Mouse (Mus musculus): ENCODE data around the gene Scgn. TPM values are rescaled to one million over a fixed set of nuclear protein-coding genes. Genes with fewer than 3 reads are reported as not detected.

The Scgn gene
- polyA plus RNA-seq, 1 experiment from 2014 or later, result 0.21 TPM

DNA sequence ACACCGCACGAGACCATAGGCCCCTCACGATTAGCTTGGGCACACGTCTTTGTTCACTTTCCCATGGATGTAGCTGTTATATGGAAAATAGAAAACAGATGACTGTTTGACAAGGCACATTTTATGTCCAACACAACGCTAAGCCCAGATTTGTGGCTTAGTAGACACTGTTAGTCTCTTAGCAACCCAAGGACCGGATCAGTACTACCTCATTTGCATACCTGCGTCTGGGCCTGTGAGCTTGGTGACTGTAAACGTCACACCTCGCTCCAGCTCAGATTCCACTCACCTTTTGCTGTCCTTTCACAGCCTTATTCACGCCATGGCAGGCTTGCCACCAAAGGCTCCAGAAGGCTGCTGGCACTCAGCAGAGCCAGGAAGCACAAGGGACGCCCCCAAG, 60.1 kb downstream of the Scgn start:
- 77% methylated on average over 11 of the region's 11 CpGs for WGBS
- Histone ChIP-seq H3K9me3 (replicated peaks) (peaks cover 8% of the 10 kb centered on the region), H3K27ac (replicated peaks) (no peak overlapping the region), H3K4me1 (peaks cover 5% of the 10 kb centered on the region; the same call in 1 of the 2 replicates), H3K36me3 (no peaks in the 10 kb centered on the region), H3K4me3 (no peak overlapping the region), H3K27me3 (ENCODE audit: low read depth, poor library complexity, severe bottlenecking) (no peaks in the 10 kb centered on the region)
- no peak for DNase-seq (ENCODE audit: low spot score)

DNA sequence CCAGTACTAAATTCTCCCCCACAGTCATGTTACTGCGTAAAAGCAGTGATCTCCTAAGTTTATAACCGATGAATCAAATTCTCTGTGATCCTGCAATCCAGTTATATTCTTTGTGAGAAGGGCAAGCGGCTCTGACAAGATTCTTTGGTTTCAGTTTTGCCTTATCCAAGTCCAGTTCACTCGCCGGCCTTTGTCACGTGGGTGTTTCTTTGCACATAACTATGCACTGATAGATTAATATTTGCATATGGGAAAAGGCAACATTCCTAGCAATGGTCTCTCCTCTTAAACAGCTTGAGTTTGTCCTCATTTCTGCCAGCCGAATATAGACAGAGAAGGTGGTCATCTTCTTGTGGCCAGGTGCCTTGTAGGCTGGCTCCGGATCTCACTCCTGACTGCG, 60.6 kb downstream of the Scgn start:
- 91% methylated on average over 9 of the region's 9 CpGs for WGBS
- H3K27me3 ChIP-seq (ENCODE audit: low read depth, poor library complexity, severe bottlenecking), result no peaks in the 10 kb centered on the region

DNA sequence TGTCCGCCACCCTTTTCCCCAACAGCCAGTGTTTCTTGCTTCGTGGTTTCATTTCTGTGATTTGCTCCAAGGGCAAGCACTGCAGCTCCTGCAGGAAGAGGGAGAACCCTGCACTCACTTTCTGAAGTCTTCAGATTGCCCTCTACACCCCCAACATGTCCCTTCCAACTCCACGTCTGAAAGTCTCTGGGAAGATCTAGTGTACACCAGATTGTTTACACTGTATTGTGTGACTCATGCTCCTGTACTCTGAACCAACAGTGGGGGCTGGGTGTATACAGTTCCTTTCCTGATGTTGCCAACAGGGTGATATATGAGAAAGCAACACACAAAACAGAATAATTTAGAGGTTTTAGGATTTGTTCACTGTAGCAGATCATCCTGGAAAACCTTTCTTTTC, 62.4 kb downstream of the Scgn start:
- Histone ChIP-seq H3K4me1 (peaks cover 5% of the 10 kb centered on the region; the same call in 1 of the 2 replicates), H3K36me3 (no peaks in the 10 kb centered on the region), H3K27me3 (ENCODE audit: low read depth, poor library complexity, severe bottlenecking) (no peaks in the 10 kb centered on the region), H3K9me3 (replicated peaks) (no peaks in the 10 kb centered on the region; the same call in 1 of the 2 replicates), H3K27ac (replicated peaks) (no peak overlapping the region), H3K4me3 (no peak overlapping the region)
- 67% methylated on average over 3 of the region's 3 CpGs for WGBS
- no peak for DNase-seq (ENCODE audit: low spot score)

More for the DNA sequence above, 60.6 kb downstream of the Scgn start:
- H3K4me1 ChIP-seq, result peaks cover 5% of the 10 kb centered on the region; the same call in 1 of the 2 replicates
- no peaks in the 10 kb centered on the region for H3K36me3 ChIP-seq
- no peak for DNase-seq (ENCODE audit: low spot score)
- H3K4me3 ChIP-seq, result no peak overlapping the region
- peaks cover 8% of the 10 kb centered on the region for H3K9me3 ChIP-seq (replicated peaks)
- H3K27ac ChIP-seq (replicated peaks), result no peak overlapping the region

DNA sequence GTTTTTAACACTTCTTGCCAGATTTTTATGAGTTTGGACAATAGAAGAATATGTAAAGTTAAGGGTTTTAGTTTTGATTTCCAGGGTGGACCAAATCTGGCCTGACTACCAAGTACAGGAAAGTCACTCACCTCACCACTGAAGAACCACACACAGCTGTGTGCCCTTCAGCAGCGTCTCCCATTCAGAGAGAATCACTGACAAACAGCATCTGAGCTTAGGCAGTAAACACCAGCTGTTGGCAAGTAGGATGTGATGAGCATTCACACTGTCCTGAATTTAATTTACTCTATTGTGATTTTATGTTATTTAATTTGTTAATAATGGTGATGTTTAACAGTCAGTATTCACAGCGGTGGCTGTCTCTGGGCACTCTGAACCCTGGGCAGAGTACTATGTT, 65.2 kb downstream of the Scgn start:
- no peak for DNase-seq (ENCODE audit: low spot score)
- Histone ChIP-seq H3K4me1 (peaks cover 5% of the 10 kb centered on the region; the same call in 1 of the 2 replicates), H3K27me3 (ENCODE audit: low read depth, poor library complexity, severe bottlenecking) (no peaks in the 10 kb centered on the region), H3K9me3 (replicated peaks) (no peaks in the 10 kb centered on the region), H3K4me3 (no peak overlapping the region), H3K36me3 (no peaks in the 10 kb centered on the region), H3K27ac (replicated peaks) (no peak overlapping the region)
- WGBS, result 72% methylated on average over 2 of the region's 2 CpGs

- no peaks in the 10 kb centered on the region for H3K36me3 ChIP-seq
- no peak for DNase-seq (ENCODE audit: low spot score)
- H3K27ac ChIP-seq (replicated peaks), result no peak overlapping the region
- no peaks in the 10 kb centered on the region for H3K9me3 ChIP-seq (replicated peaks)
- H3K4me1 ChIP-seq, result peaks cover 16% of the 10 kb centered on the region
- WGBS, result 83% methylated on average over 4 of the region's 4 CpGs
- H3K27me3 ChIP-seq (ENCODE audit: low read depth, poor library complexity, severe bottlenecking), result no peaks in the 10 kb centered on the region
- no peak overlapping the region for H3K4me3 ChIP-seq
These were observed 73.3 kb downstream of the Scgn start for GRCm38 (mm10) chr13:23917674-23918073.

GRCm38 (mm10) chr13:23916132-23916531, 74.9 kb downstream of the Scgn start:
- no peak overlapping the region for H3K4me3 ChIP-seq

DNA sequence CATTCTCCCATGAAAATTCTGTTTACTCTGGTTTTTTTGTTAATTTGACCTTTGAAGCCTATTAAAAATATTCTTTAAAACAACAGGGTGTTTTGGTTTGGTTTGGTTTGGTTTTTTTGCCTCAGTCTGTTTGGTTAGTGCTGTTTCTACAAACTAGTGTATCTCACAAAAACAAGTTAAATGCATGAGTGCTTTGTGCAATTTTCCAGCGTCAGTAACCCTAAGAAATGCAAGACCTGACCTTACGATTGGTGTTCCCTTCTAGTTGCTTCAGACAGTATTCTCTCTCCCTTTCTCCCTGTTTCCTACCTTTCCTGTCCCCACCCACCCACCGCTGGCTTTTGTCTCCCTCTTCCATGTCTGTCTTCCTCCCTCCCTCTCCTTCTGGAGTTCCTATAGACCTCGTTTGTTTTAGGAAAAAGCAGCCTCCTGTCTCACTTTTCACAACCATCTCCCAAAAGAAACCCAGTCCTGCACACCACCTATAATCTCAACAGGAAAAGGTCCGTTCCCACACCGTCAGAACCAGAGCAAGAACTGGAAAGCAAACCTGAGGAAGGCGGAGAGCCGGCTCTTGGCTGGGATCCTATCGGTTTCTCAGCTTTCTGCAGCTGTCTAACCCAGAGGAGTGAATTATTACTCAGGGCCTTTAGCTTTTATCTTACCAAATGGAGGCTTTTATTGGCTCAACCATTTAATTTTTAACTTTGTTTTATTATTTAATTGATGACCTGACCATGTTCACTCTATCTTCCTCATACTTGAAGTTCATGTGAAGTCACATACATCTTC, 76.4 kb downstream of the Scgn start, which contains the start of gene Slc17a4:
Gene Slc17a4, minus strand, starts transcription at position 634 of the 792 bp plus-strand sequence.
- peaks cover 17% of the 10 kb centered on the region for H3K4me1 ChIP-seq
- H3K4me3 ChIP-seq, result no peak within 1 kb of the TSS
- H3K27ac ChIP-seq (replicated peaks), result no peak within 1 kb of the TSS
- no peaks in the 10 kb centered on the region for H3K36me3 ChIP-seq
- WGBS, result 74% methylated on average over 9 of the region's 9 CpGs
- DNase-seq (ENCODE audit: low spot score), result no peak
- no peaks in the 10 kb centered on the region for H3K9me3 ChIP-seq (replicated peaks)
- no peaks in the 10 kb centered on the region for H3K27me3 ChIP-seq (ENCODE audit: low read depth, poor library complexity, severe bottlenecking)

More at GRCm38 (mm10) chr13:23916132-23916531, 74.9 kb downstream of the Scgn start:
- Histone ChIP-seq H3K27me3 (ENCODE audit: low read depth, poor library complexity, severe bottlenecking) (no peaks in the 10 kb centered on the region), H3K9me3 (replicated peaks) (no peaks in the 10 kb centered on the region), H3K4me1 (peaks cover 17% of the 10 kb centered on the region), H3K27ac (replicated peaks) (no peak overlapping the region), H3K36me3 (no peaks in the 10 kb centered on the region)
- WGBS, result 97% methylated on average over 1 of the region's 1 CpGs
- no peak for DNase-seq (ENCODE audit: low spot score)

DNA sequence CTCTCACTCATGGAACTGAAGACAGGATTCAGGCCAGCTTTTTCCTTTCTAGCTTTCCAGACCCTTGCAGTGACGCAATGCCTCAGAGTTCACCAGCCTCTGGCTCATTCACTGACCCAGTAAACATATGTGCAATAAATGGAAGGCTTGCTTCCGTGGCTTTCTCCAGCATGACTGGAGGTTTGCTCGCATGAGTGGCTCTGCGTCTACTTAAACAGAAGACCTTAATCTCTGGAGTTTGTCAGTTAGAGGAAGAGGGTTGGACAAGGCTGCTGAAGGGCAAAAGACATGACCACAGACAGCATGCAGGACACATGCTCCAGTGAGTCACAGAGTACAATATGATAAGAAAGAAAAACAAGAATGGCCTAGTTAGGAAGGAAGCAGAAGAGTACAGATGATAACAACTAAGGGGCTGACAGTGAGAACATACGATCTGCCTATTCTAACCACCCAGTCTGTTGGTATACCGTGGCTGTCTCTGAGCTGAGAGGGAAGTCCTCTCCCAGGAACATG, 77.2 kb downstream of the Scgn start:
- H3K27me3 ChIP-seq (ENCODE audit: low read depth, poor library complexity, severe bottlenecking), result no peaks in the 10 kb centered on the region
- H3K27ac ChIP-seq (replicated peaks), result no peak overlapping the region
- H3K9me3 ChIP-seq (replicated peaks), result no peaks in the 10 kb centered on the region
- peaks cover 17% of the 10 kb centered on the region for H3K4me1 ChIP-seq
- no peak overlapping the region for H3K4me3 ChIP-seq
- DNase-seq (ENCODE audit: low spot score), result no peak
- 56% methylated on average over 6 of the region's 6 CpGs for WGBS
- no peaks in the 10 kb centered on the region for H3K36me3 ChIP-seq

- Histone ChIP-seq H3K4me1 (peaks cover 17% of the 10 kb centered on the region), H3K27me3 (ENCODE audit: low read depth, poor library complexity, severe bottlenecking) (no peaks in the 10 kb centered on the region), H3K36me3 (no peaks in the 10 kb centered on the region), H3K4me3 (no peak overlapping the region), H3K27ac (replicated peaks) (no peak overlapping the region), H3K9me3 (replicated peaks) (no peaks in the 10 kb centered on the region)
- DNase-seq (ENCODE audit: low spot score), result no peak
- WGBS, result 94% methylated on average over 5 of the region's 5 CpGs
These were observed 79.7 kb downstream of the Scgn start for GRCm38 (mm10) chr13:23911335-23911734.

GRCm38 (mm10) chr13:23910121-23910520, 80.9 kb downstream of the Scgn start:
- Histone ChIP-seq H3K4me3 (no peak overlapping the region), H3K27ac (replicated peaks) (no peak overlapping the region), H3K9me3 (replicated peaks) (no peaks in the 10 kb centered on the region), H3K4me1 (peaks cover 17% of the 10 kb centered on the region), H3K27me3 (ENCODE audit: low read depth, poor library complexity, severe bottlenecking) (no peaks in the 10 kb centered on the region), H3K36me3 (no peaks in the 10 kb centered on the region)
- WGBS, result 89% methylated on average over 5 of the region's 5 CpGs
- DNase-seq (ENCODE audit: low spot score), result no peak

- no peak for DNase-seq (ENCODE audit: low spot score)
- no peak overlapping the region for H3K4me3 ChIP-seq
- H3K4me1 ChIP-seq, result no peaks in the 10 kb centered on the region
- WGBS, result 93% methylated on average over 5 of the region's 5 CpGs
- H3K36me3 ChIP-seq, result no peaks in the 10 kb centered on the region
- H3K27me3 ChIP-seq (ENCODE audit: low read depth, poor library complexity, severe bottlenecking), result no peaks in the 10 kb centered on the region
- no peak overlapping the region for H3K27ac ChIP-seq (replicated peaks)
- no peaks in the 10 kb centered on the region for H3K9me3 ChIP-seq (replicated peaks)
These were observed 84.1 kb downstream of the Scgn start for GRCm38 (mm10) chr13:23906906-23907305.
